Mouse (Mus musculus): Measurements from ENCODE around the gene Tmem117. TPM values are rescaled to one million over a fixed set of nuclear protein-coding genes. Genes with fewer than 3 reads are reported as not detected.

Gene Tmem117
- polyA plus RNA-seq, 1 experiment from 2014 or later, result 17.8 TPM

DNA sequence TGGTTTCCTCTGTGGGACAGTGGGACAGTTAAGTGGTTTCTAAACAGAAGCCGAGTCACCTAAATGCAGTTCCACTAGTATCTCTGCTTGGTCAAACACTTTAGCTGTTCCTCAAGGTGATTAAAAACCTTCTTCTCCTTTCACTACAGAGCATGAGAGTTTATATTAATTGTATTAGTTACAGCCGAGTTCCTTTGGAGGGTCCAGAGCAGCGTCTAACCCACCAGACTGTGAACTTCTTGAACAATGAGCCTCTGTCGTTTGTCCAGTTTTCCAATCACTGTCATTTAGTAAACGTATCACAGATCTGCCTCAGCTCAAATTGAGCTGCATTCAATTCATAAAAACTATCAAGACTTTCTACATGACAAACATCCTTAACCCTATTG, 400.4 kb downstream of the Tmem117 start:
- 49% methylated on average over 5 of the region's 5 CpGs for WGBS
- Histone ChIP-seq H3K27me3 (ENCODE audit: control insufficient read depth, insufficient read depth, low read depth, low read length) (no peaks in the 10 kb centered on the region), H3K9ac (ENCODE audit: low read depth, low read length) (no peak overlapping the region), H3K27ac (ENCODE audit: low read length) (no peak overlapping the region), H3K4me2 (ENCODE audit: low read length) (no peak overlapping the region), H3K9me3 (replicated peaks; ENCODE audit: control insufficient read depth, low read length, poor library complexity, severe bottlenecking) (no peaks in the 10 kb centered on the region), H3K4me1 (ENCODE audit: control insufficient read depth, insufficient read depth, low read length) (no peaks in the 10 kb centered on the region), H3K36me3 (ENCODE audit: control insufficient read depth, insufficient read depth, low read length) (no peaks in the 10 kb centered on the region), H3K4me3 (ENCODE audit: low read depth, low read length) (no peak overlapping the region)
- ATAC-seq, result no peak

- no peak for ATAC-seq
These were observed 413.4 kb downstream of the Tmem117 start for GRCm38 (mm10) chr15:95042437-95042836.

GRCm38 (mm10) chr15:95044011-95044410, 415.0 kb downstream of the Tmem117 start:
- no peak overlapping the region for H3K27ac ChIP-seq (ENCODE audit: low read length)
- H3K9me3 ChIP-seq (replicated peaks; ENCODE audit: control insufficient read depth, low read length, poor library complexity, severe bottlenecking), result no peaks in the 10 kb centered on the region
- H3K4me1 ChIP-seq (ENCODE audit: control insufficient read depth, insufficient read depth, low read length), result no peaks in the 10 kb centered on the region
- no peak for ATAC-seq
- no peak overlapping the region for H3K4me3 ChIP-seq (ENCODE audit: low read depth, low read length)
- H3K36me3 ChIP-seq (ENCODE audit: control insufficient read depth, insufficient read depth, low read length), result no peaks in the 10 kb centered on the region
- 72% methylated on average over 8 of the region's 8 CpGs for WGBS
- no peak overlapping the region for H3K4me2 ChIP-seq (ENCODE audit: low read length)
- no peaks in the 10 kb centered on the region for H3K27me3 ChIP-seq (ENCODE audit: control insufficient read depth, insufficient read depth, low read depth, low read length)
- H3K9ac ChIP-seq (ENCODE audit: low read depth, low read length), result no peak overlapping the region

More at GRCm38 (mm10) chr15:95042437-95042836, 413.4 kb downstream of the Tmem117 start:
- Histone ChIP-seq H3K27me3 (ENCODE audit: control insufficient read depth, insufficient read depth, low read depth, low read length) (no peaks in the 10 kb centered on the region), H3K36me3 (ENCODE audit: control insufficient read depth, insufficient read depth, low read length) (no peaks in the 10 kb centered on the region), H3K4me3 (ENCODE audit: low read depth, low read length) (no peak overlapping the region), H3K4me2 (ENCODE audit: low read length) (no peak overlapping the region), H3K27ac (ENCODE audit: low read length) (no peak overlapping the region), H3K9ac (ENCODE audit: low read depth, low read length) (no peak overlapping the region), H3K9me3 (replicated peaks; ENCODE audit: control insufficient read depth, low read length, poor library complexity, severe bottlenecking) (no peaks in the 10 kb centered on the region), H3K4me1 (ENCODE audit: control insufficient read depth, insufficient read depth, low read length) (no peaks in the 10 kb centered on the region)
- WGBS, result 85% methylated on average over 9 of the region's 9 CpGs

DNA sequence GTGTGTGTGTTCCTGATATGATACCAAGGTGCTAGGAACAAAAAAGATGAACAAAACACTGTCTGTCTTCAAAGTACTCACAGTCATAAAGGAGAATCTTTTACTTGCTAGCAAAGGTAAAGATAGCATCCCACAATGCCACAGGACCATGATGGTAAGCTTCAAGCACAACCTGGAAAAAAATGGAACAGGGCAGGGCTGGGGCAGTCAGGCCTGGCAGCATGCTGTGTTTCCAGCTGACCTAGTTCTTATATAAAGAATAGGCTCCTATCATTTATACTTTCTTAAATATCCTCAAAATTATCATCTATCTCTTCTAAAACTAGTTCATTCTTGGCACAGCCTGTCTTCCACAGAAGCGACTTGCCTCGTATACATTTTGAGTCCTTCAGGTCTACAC, 418.5 kb downstream of the Tmem117 start:
- H3K36me3 ChIP-seq (ENCODE audit: control insufficient read depth, insufficient read depth, low read length), result no peaks in the 10 kb centered on the region

DNA sequence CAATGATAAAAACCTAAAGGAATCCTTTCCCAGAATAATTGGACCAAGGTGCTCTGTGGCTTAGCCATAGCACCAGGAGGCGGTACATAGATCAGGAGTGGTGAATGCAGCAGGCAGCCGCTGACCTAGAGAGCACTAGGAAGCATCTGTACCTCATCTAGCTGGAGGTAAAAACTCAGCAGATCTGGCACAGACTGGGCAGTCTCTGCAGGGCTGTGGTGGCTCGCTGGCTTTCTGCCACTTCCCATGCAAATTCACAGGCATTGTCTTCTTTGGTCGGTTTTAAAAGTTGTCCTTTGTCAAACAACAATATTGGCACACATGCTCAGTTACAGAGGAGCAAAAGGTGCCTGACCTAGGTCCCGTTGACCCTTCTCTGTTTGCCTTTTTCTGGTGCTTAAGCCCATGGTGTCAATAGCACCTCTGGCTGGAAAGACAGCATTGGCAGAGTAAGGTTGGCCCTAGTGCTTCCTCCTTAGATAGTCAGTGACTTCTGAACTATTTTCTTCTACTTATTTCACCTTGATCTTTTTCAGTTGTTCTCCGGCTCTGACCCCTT, 420.2 kb downstream of the Tmem117 start:
- Histone ChIP-seq H3K9me3 (replicated peaks; ENCODE audit: control insufficient read depth, low read length, poor library complexity, severe bottlenecking) (no peaks in the 10 kb centered on the region), H3K27me3 (ENCODE audit: control insufficient read depth, insufficient read depth, low read depth, low read length) (no peaks in the 10 kb centered on the region), H3K36me3 (ENCODE audit: control insufficient read depth, insufficient read depth, low read length) (no peaks in the 10 kb centered on the region), H3K4me1 (ENCODE audit: control insufficient read depth, insufficient read depth, low read length) (no peaks in the 10 kb centered on the region), H3K9ac (ENCODE audit: low read depth, low read length) (no peak overlapping the region), H3K27ac (ENCODE audit: low read length) (no peak overlapping the region), H3K4me2 (ENCODE audit: low read length) (no peak overlapping the region), H3K4me3 (ENCODE audit: low read depth, low read length) (no peak overlapping the region)
- 64% methylated on average over 6 of the region's 6 CpGs for WGBS
- ATAC-seq, result no peak

More for the DNA sequence above, 418.5 kb downstream of the Tmem117 start:
- 89% methylated on average over 2 of the region's 2 CpGs for WGBS
- Histone ChIP-seq H3K27ac (ENCODE audit: low read length) (no peak overlapping the region), H3K9ac (ENCODE audit: low read depth, low read length) (no peak overlapping the region), H3K27me3 (ENCODE audit: control insufficient read depth, insufficient read depth, low read depth, low read length) (no peaks in the 10 kb centered on the region), H3K9me3 (replicated peaks; ENCODE audit: control insufficient read depth, low read length, poor library complexity, severe bottlenecking) (no peaks in the 10 kb centered on the region), H3K4me2 (ENCODE audit: low read length) (no peak overlapping the region), H3K4me3 (ENCODE audit: low read depth, low read length) (no peak overlapping the region), H3K4me1 (ENCODE audit: control insufficient read depth, insufficient read depth, low read length) (no peaks in the 10 kb centered on the region)
- ATAC-seq, result no peak

DNA sequence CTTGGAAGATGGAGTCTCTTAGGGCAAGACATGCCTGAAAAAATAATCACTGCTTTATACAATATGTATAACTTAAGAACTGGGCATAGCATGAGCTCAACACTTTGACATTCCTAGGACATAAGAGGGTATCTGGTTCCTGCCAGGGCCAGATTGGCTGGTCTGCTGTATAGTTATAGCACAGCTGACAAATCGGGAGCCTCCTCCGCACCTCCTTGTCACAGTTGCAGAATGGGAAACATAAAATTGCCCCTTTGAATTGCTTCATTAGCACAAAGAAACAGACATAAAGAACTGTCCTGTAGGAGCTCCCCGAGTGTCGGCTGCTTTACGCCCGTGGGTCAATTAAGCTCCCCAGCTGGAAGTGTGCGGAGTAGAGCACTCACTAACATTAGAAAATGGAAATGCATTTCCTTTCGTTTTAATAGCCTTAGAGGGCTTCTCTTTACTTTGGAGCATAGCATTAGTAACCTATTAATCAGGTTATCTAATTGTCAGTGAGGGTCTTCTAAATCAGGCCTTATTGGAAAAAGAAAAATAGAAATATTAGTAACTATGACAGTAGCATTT, 426.1 kb downstream of the Tmem117 start:
- H3K9ac ChIP-seq (ENCODE audit: low read depth, low read length), result no peak overlapping the region
- H3K36me3 ChIP-seq (ENCODE audit: control insufficient read depth, insufficient read depth, low read length), result no peaks in the 10 kb centered on the region
- ATAC-seq, result no peak
- WGBS, result 34% methylated on average over 8 of the region's 8 CpGs
- H3K27me3 ChIP-seq (ENCODE audit: control insufficient read depth, insufficient read depth, low read depth, low read length), result no peaks in the 10 kb centered on the region
- H3K9me3 ChIP-seq (replicated peaks; ENCODE audit: control insufficient read depth, low read length, poor library complexity, severe bottlenecking), result no peaks in the 10 kb centered on the region
- H3K4me2 ChIP-seq (ENCODE audit: low read length), result no peak overlapping the region
- H3K4me3 ChIP-seq (ENCODE audit: low read depth, low read length), result no peak overlapping the region
- no peak overlapping the region for H3K27ac ChIP-seq (ENCODE audit: low read length)
- H3K4me1 ChIP-seq (ENCODE audit: control insufficient read depth, insufficient read depth, low read length), result no peaks in the 10 kb centered on the region

- ATAC-seq, result no peak
- Histone ChIP-seq H3K4me2 (ENCODE audit: low read length) (no peak overlapping the region), H3K36me3 (ENCODE audit: control insufficient read depth, insufficient read depth, low read length) (no peaks in the 10 kb centered on the region), H3K4me3 (ENCODE audit: low read depth, low read length) (no peak overlapping the region), H3K9ac (ENCODE audit: low read depth, low read length) (no peak overlapping the region), H3K27ac (ENCODE audit: low read length) (no peak overlapping the region), H3K4me1 (ENCODE audit: control insufficient read depth, insufficient read depth, low read length) (0 out of 2 replicates have a peak, but pooled peaks cover 2% of the 10 kb centered on the region), H3K9me3 (replicated peaks; ENCODE audit: control insufficient read depth, low read length, poor library complexity, severe bottlenecking) (no peaks in the 10 kb centered on the region), H3K27me3 (ENCODE audit: control insufficient read depth, insufficient read depth, low read depth, low read length) (no peaks in the 10 kb centered on the region)
- WGBS, result 100% methylated on average over 1 of the region's 1 CpGs
These were observed 439.0 kb downstream of the Tmem117 start for GRCm38 (mm10) chr15:95068023-95068422.

DNA sequence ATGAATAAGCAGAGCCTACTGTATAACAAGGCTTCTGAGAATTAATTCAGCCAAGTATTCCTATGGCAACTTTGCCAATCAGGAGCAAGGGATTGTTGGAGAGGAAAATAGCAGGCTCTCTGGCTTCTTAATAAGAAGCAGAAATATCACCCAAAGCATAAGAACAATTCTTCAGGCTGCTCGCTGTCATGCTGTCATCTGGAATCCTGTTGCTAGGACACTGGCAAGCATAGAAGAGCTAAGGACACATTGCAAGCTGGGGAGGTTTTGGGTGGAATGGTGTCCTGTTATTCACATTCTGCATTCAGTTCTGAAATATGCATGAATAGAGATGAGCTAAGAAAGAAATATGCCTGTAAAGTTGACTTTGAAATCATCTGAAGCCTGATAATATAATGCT, 439.8 kb downstream of the Tmem117 start:
- Histone ChIP-seq H3K27me3 (ENCODE audit: control insufficient read depth, insufficient read depth, low read depth, low read length) (no peaks in the 10 kb centered on the region), H3K9me3 (replicated peaks; ENCODE audit: control insufficient read depth, low read length, poor library complexity, severe bottlenecking) (no peaks in the 10 kb centered on the region), H3K9ac (ENCODE audit: low read depth, low read length) (no peak overlapping the region), H3K4me1 (ENCODE audit: control insufficient read depth, insufficient read depth, low read length) (0 out of 2 replicates have a peak, but pooled peaks cover 2% of the 10 kb centered on the region), H3K27ac (ENCODE audit: low read length) (no peak overlapping the region), H3K4me3 (ENCODE audit: low read depth, low read length) (no peak overlapping the region), H3K36me3 (ENCODE audit: control insufficient read depth, insufficient read depth, low read length) (no peaks in the 10 kb centered on the region), H3K4me2 (ENCODE audit: low read length) (no peak overlapping the region)
- WGBS, result 52% methylated on average over 1 of the region's 1 CpGs
- no peak for ATAC-seq

- no peak overlapping the region for H3K27ac ChIP-seq (ENCODE audit: low read length)
- H3K27me3 ChIP-seq (ENCODE audit: control insufficient read depth, insufficient read depth, low read depth, low read length), result no peaks in the 10 kb centered on the region
- no peak overlapping the region for H3K4me2 ChIP-seq (ENCODE audit: low read length)
- no peak for ATAC-seq
- H3K9me3 ChIP-seq (replicated peaks; ENCODE audit: control insufficient read depth, low read length, poor library complexity, severe bottlenecking), result no peaks in the 10 kb centered on the region
- 95% methylated on average over 7 of the region's 7 CpGs for WGBS
- 0 out of 2 replicates have a peak, but pooled peaks cover 2% of the 10 kb centered on the region for H3K4me1 ChIP-seq (ENCODE audit: control insufficient read depth, insufficient read depth, low read length)
- H3K9ac ChIP-seq (ENCODE audit: low read depth, low read length), result no peak overlapping the region
- H3K4me3 ChIP-seq (ENCODE audit: low read depth, low read length), result no peak overlapping the region
- no peaks in the 10 kb centered on the region for H3K36me3 ChIP-seq (ENCODE audit: control insufficient read depth, insufficient read depth, low read length)
These were observed 441.8 kb downstream of the Tmem117 start for GRCm38 (mm10) chr15:95070881-95071280.

Measured in midbrain, embryonic 16.5 days (tissue).